Comparison of ENCODE assay signal across 8 mouse cellular contexts in the genomic region with DNA sequence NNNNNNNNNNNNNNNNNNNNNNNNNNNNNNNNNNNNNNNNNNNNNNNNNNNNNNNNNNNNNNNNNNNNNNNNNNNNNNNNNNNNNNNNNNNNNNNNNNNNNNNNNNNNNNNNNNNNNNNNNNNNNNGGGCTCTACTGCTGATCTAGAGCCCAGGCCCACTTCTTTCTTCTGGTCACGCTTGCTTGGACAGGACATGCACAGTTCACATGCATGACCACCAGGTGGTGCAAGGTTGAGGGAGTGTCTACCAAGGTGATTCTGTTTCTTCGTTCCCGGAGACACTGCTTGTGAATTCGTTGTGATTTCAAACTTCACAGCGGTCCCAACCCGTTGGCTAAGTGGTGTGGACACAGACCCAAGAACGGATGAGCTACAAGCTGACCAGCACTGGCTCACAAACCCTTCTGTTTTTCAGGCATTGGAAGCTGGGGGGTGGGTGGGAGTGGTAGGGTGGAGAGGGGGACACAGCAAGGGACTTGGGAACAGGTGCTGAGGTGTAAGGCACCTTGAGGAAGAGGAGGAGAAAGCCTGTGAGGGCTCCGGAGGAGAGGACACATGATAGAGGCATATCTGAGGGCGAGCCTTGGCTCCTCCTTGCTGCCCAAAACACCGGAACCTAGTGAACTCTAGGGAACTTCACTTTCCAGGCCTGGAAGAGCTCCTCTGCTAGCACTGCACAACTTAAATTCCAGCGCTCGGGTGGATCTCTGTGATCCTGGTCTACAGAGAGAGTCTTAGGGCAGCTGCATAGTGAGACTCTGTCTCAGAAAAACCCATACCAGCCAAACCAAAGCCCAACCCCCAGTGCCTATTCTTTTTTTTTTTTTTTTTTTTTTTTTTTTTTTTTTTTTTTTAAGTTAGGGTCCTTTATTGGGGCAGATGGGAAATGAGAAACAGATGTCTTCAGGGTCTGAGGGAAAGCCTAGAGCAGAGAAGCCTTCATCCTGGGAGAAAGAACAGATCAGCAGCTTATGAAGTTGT. TPM values are rescaled to one million over a fixed set of nuclear protein-coding genes. Genes with fewer than 3 reads are reported as not detected.
DNase-seq lines count a peak whose midpoint lies in the region; ATAC-seq and TF ChIP-seq lines count a peak whose summit lies in the region.

No protein-coding gene starts in this region.

- no peak for TF ChIP-seq POLR2A in bone marrow macrophage, adult 2 months (IDR thresholded peaks at IDR 0.05; ENCODE audit: borderline replicate concordance, low read depth, low read length)
- peak; percentile 19; the same call in 1 of the 2 replicates for TF ChIP-seq POLR2A in embryonic fibroblast, embryonic 13.5 days (IDR thresholded peaks at IDR 0.05; ENCODE audit: low read depth, low read length)

- H3K4me2 ChIP-seq in heart, embryonic 13.5 days = peak overlapping the region; percentile 71
- H3K4me2 ChIP-seq in kidney, postnatal 0 days (ENCODE audit: low read length) = peak overlapping the region; percentile 39
- H3K4me2 ChIP-seq in liver, postnatal 0 days (ENCODE audit: low read depth, low read length) = peak overlapping the region; percentile 64
- no peak overlapping the region for H3K4me2 ChIP-seq in neural tube, embryonic 14.5 days (ENCODE audit: low read depth, low read length)

- H3K27me3 ChIP-seq in heart, embryonic 13.5 days (replicated peaks) = no peaks in the 10 kb centered on the region
- H3K27me3 ChIP-seq in kidney, postnatal 0 days (ENCODE audit: insufficient read depth, low read length) = no peaks in the 10 kb centered on the region
- no peaks in the 10 kb centered on the region for H3K27me3 ChIP-seq in liver, postnatal 0 days (ENCODE audit: insufficient read depth, low read length)
- no peaks in the 10 kb centered on the region for H3K27me3 ChIP-seq in neural tube, embryonic 14.5 days (ENCODE audit: control insufficient read depth, insufficient read depth, low read length)

- H3K9me3 ChIP-seq in heart, embryonic 13.5 days = no peaks in the 10 kb centered on the region
- no peaks in the 10 kb centered on the region for H3K9me3 ChIP-seq in kidney, postnatal 0 days (replicated peaks; ENCODE audit: low read length)
- H3K9me3 ChIP-seq in liver, postnatal 0 days (ENCODE audit: low read length) = no peaks in the 10 kb centered on the region
- H3K9me3 ChIP-seq in neural tube, embryonic 14.5 days (ENCODE audit: control insufficient read depth, low read length) = no peaks in the 10 kb centered on the region

- WGBS in heart, embryonic 13.5 days = 11% methylated on average over 12 of the region's 12 CpGs
- 17% methylated on average over 12 of the region's 12 CpGs for WGBS in kidney, postnatal 0 days
- 19% methylated on average over 12 of the region's 12 CpGs for WGBS in liver, postnatal 0 days (ENCODE audit: insufficient replicate concordance)
- 30% methylated on average over 12 of the region's 12 CpGs for WGBS in neural tube, embryonic 14.5 days

- no peaks in the 10 kb centered on the region for H3K36me3 ChIP-seq in heart, embryonic 13.5 days
- no peaks in the 10 kb centered on the region for H3K36me3 ChIP-seq in kidney, postnatal 0 days (ENCODE audit: insufficient read depth, low read length)
- H3K36me3 ChIP-seq in liver, postnatal 0 days (replicated peaks; ENCODE audit: insufficient read depth, low read length) = no peaks in the 10 kb centered on the region
- H3K36me3 ChIP-seq in neural tube, embryonic 14.5 days (ENCODE audit: control insufficient read depth, insufficient read depth, low read length) = no peaks in the 10 kb centered on the region

- peak; percentile 35; the same call in 1 of the 2 replicates for ATAC-seq in heart, embryonic 13.5 days (ENCODE audit: extremely low read depth, insufficient number of reproducible peaks, low FRiP score, low TSS enrichment)
- peak; percentile 77 for ATAC-seq in kidney, postnatal 0 days (replicated peaks; ENCODE audit: low FRiP score, low read depth)
- peak; percentile 54; the same call in 1 of the 2 replicates for ATAC-seq in liver, postnatal 0 days
- ATAC-seq in neural tube, embryonic 14.5 days (ENCODE audit: low read depth) = peak; percentile 62

- H3K27ac ChIP-seq in bone marrow macrophage, adult 2 months (ENCODE audit: insufficient read depth, low read depth, low read length) = no peak overlapping the region
- H3K27ac ChIP-seq in embryonic fibroblast, embryonic 13.5 days (ENCODE audit: insufficient read depth, low read length) = peak overlapping the region; percentile 89
- H3K27ac ChIP-seq in heart, embryonic 13.5 days (replicated peaks) = peak overlapping the region; percentile 24; the same call in 1 of the 2 replicates
- peak overlapping the region; percentile 6; the same call in 1 of the 2 replicates for H3K27ac ChIP-seq in kidney, postnatal 0 days
- H3K27ac ChIP-seq in liver, postnatal 0 days (ENCODE audit: low read depth) = 0 out of 2 replicates have a peak overlapping the region, but pooled peaks have one; percentile 41
- H3K27ac ChIP-seq in neural tube, embryonic 14.5 days (ENCODE audit: low read depth, low read length) = no peak overlapping the region

- no peak for TF ChIP-seq EP300 in liver, postnatal 0 days (IDR thresholded peaks at IDR 0.05; ENCODE audit: low read depth)

- peak; percentile 90 for DNase-seq in CD4-positive, CD25-positive, alpha-beta regulatory T cell, adult 2 months (ENCODE audit: low read depth, low spot score)
- DNase-seq in kidney, postnatal 0 days (ENCODE audit: low spot score) = peak; percentile 91
- peak; percentile 84 for DNase-seq in liver, postnatal 0 days
- DNase-seq in testis, postnatal 14 days (ENCODE audit: low spot score) = peak; percentile 64

- peak overlapping the region; percentile 70 for H3K9ac ChIP-seq in heart, embryonic 13.5 days
- H3K9ac ChIP-seq in kidney, postnatal 0 days (ENCODE audit: low read depth, low read length) = no peak overlapping the region
- H3K9ac ChIP-seq in liver, postnatal 0 days (replicated peaks) = peak overlapping the region; percentile 30; the same call in 1 of the 2 replicates
- H3K9ac ChIP-seq in neural tube, embryonic 14.5 days (replicated peaks; ENCODE audit: low read depth, low read length) = no peak overlapping the region

- no peak overlapping the region for H3K4me3 ChIP-seq in bone marrow macrophage, adult 2 months (ENCODE audit: insufficient read depth, low read length)
- no peak overlapping the region for H3K4me3 ChIP-seq in embryonic fibroblast, embryonic 13.5 days (ENCODE audit: insufficient read depth, low read length)
- H3K4me3 ChIP-seq in heart, embryonic 13.5 days = peak overlapping the region; percentile 41
- H3K4me3 ChIP-seq in kidney, postnatal 0 days (replicated peaks; ENCODE audit: low read depth, low read length) = no peak overlapping the region; the same call in 1 of the 2 replicates
- H3K4me3 ChIP-seq in liver, postnatal 0 days (ENCODE audit: low read depth, low read length) = peak overlapping the region; percentile 24
- H3K4me3 ChIP-seq in neural tube, embryonic 14.5 days (ENCODE audit: low read depth, low read length) = no peak overlapping the region

- H3K4me1 ChIP-seq in bone marrow macrophage, adult 2 months (ENCODE audit: control insufficient read depth, insufficient read depth, low read length) = peaks cover 47% of the 10 kb centered on the region
- H3K4me1 ChIP-seq in embryonic fibroblast, embryonic 13.5 days (ENCODE audit: control insufficient read depth, insufficient read depth, low read length) = peaks cover 6% of the 10 kb centered on the region; the same call in 1 of the 2 replicates
- peaks cover 15% of the 10 kb centered on the region for H3K4me1 ChIP-seq in heart, embryonic 13.5 days
- H3K4me1 ChIP-seq in kidney, postnatal 0 days (replicated peaks; ENCODE audit: insufficient read depth, low read length) = 0 out of 2 replicates have a peak, but pooled peaks cover 11% of the 10 kb centered on the region
- peaks cover 14% of the 10 kb centered on the region; the same call in 1 of the 2 replicates for H3K4me1 ChIP-seq in liver, postnatal 0 days (ENCODE audit: insufficient read depth)
- 0 out of 2 replicates have a peak, but pooled peaks cover 2% of the 10 kb centered on the region for H3K4me1 ChIP-seq in neural tube, embryonic 14.5 days (ENCODE audit: control insufficient read depth, insufficient read depth, low read length)

- peak; percentile 57 for TF ChIP-seq CTCF in bone marrow macrophage, adult 2 months (IDR thresholded peaks at IDR 0.05; ENCODE audit: low read depth, low read length)
- peak; percentile 90; the same call in 1 of the 2 replicates for TF ChIP-seq CTCF in embryonic fibroblast, embryonic 13.5 days (IDR thresholded peaks at IDR 0.05; ENCODE audit: borderline replicate concordance, insufficient read depth, low read length)
- TF ChIP-seq CTCF in kidney, postnatal 0 days (IDR thresholded peaks at IDR 0.05; ENCODE audit: low read depth) = peak; percentile 95
- peak; percentile 97 for TF ChIP-seq CTCF in liver, postnatal 0 days (IDR thresholded peaks at IDR 0.05; ENCODE audit: low read depth)

RNA-seq across cellular contexts. Expression of a gene that starts 16.8 kb away (rescaled TPM):
- 46.7 and 50.5 TPM in 2 replicates for polyA plus RNA-seq in bone marrow macrophage, adult 2 months (2012; ENCODE audit: insufficient read depth, insufficient read length, missing spikeins)
- polyA plus RNA-seq in embryonic fibroblast, embryonic 13.5 days (2011; ENCODE audit: insufficient read length, low read depth, missing spikeins) = 76.1 and 91.2 TPM in 2 replicates
- polyA plus RNA-seq in heart, embryonic 13.5 days (2015; fragmentation: Nextera tagmentation; extraction: Ambion mirVana) = 95.7 and 107 TPM in 2 replicates
- 122 and 126 TPM in 2 replicates for polyA plus RNA-seq in kidney, postnatal 0 days (2015; fragmentation: Nextera tagmentation; extraction: Ambion mirVana)
- 52.5 and 56.8 TPM in 2 replicates for polyA plus RNA-seq in liver, postnatal 0 days (2015; fragmentation: Nextera tagmentation; extraction: Ambion mirVana)
- polyA plus RNA-seq in neural tube, embryonic 14.5 days (2014; fragmentation: Nextera tagmentation; extraction: Ambion mirVana) = 117 and 125 TPM in 2 replicates

RNA-seq across cellular contexts. Expression of a gene that starts 52.6 kb away (rescaled TPM):
- polyA plus RNA-seq in bone marrow macrophage, adult 2 months (2012; ENCODE audit: insufficient read depth, insufficient read length, missing spikeins) = 100 and 113 TPM in 2 replicates
- 234 and 239 TPM in 2 replicates for polyA plus RNA-seq in embryonic fibroblast, embryonic 13.5 days (2011; ENCODE audit: insufficient read length, low read depth, missing spikeins)
- polyA plus RNA-seq in heart, embryonic 13.5 days (2015; fragmentation: Nextera tagmentation; extraction: Ambion mirVana) = 243 and 287 TPM in 2 replicates
- 417 and 435 TPM in 2 replicates for polyA plus RNA-seq in kidney, postnatal 0 days (2015; fragmentation: Nextera tagmentation; extraction: Ambion mirVana)
- polyA plus RNA-seq in liver, postnatal 0 days (2015; fragmentation: Nextera tagmentation; extraction: Ambion mirVana) = 180 and 183 TPM in 2 replicates
- polyA plus RNA-seq in neural tube, embryonic 14.5 days (2014; fragmentation: Nextera tagmentation; extraction: Ambion mirVana) = 653 and 702 TPM in 2 replicates

Comparison
In these comparisons a context has a peak if more than half of its experiments do, and no peak if none do; other contexts are left out.
1. H3K27ac ChIP-seq: peak in embryonic fibroblast, embryonic 13.5 days (single experiment), heart, embryonic 13.5 days (single experiment), kidney, postnatal 0 days (single experiment) and liver, postnatal 0 days (single experiment); none in bone marrow macrophage, adult 2 months (single experiment) and neural tube, embryonic 14.5 days (single experiment).
2. H3K4me3 ChIP-seq: peak in heart, embryonic 13.5 days (single experiment) and liver, postnatal 0 days (single experiment); none in bone marrow macrophage, adult 2 months (single experiment), embryonic fibroblast, embryonic 13.5 days (single experiment), kidney, postnatal 0 days (single experiment) and neural tube, embryonic 14.5 days (single experiment).
3. H3K9ac ChIP-seq: peak in heart, embryonic 13.5 days (single experiment) and liver, postnatal 0 days (single experiment); none in kidney, postnatal 0 days (single experiment) and neural tube, embryonic 14.5 days (single experiment).
4. Peak in every context shown above with its lines, with median percentiles within 50 percentile points of each other: DNase-seq, CTCF ChIP-seq and ATAC-seq.